Mouse (Mus musculus) CH12.LX (cell line): ENCODE measurements around the gene Slc39a8. TPM values are rescaled to one million over a fixed set of nuclear protein-coding genes. Genes with fewer than 3 reads are reported as not detected.
A peak's percentile ranks its signal among the peaks of the same experiment; 100 is the strongest.

Experiments
- DNase-seq: peaks from one replicate; pipeline ENCODE4 v3.0.0-alpha.2; 2013; ENCODE audit errors: extremely low read depth
- H3K27ac ChIP-seq: 2 replicates; pipeline ENCODE4 v1.5.1; 2012; ENCODE audit warnings: low read depth, mild to moderate bottlenecking, control low read depth, moderate library complexity; ENCODE audit not compliant: insufficient read depth
- H3K27me3 ChIP-seq: replicated peaks from 2 replicates; pipeline ENCODE3; 2012; ENCODE audit warnings: inconsistent platforms
- H3K36me3 ChIP-seq, 2 experiments: replicated peaks in 1 of 2; 2 replicates each; pipeline versions ENCODE3 to v1.6.1; 2012; ENCODE audit warnings: inconsistent platforms in 1 of 2, low read length in 1 of 2, mild to moderate bottlenecking in 1 of 2, mixed read lengths in 1 of 2, moderate library complexity in 1 of 2; ENCODE audit not compliant: control insufficient read depth in 1 of 2, insufficient read depth in 1 of 2
- H3K4me1 ChIP-seq, 2 experiments: 2 replicates each; pipeline ENCODE4 v1.6.1; 2012; ENCODE audit warnings: inconsistent platforms in 1 of 2, moderate library complexity in 1 of 2; ENCODE audit not compliant: insufficient read depth in 2 of 2, control insufficient read depth in 1 of 2
- H3K4me2 ChIP-seq: 2 replicates; pipeline ENCODE4 v1.6.1; 2012; ENCODE audit warnings: low read depth, mild to moderate bottlenecking, control low read depth; ENCODE audit not compliant: poor library complexity, insufficient read depth, severe bottlenecking
- H3K4me3 ChIP-seq, 3 experiments: fragments of 150-350 bp in 1 of 3; sonication (generic) in 1 of 3; replicated peaks in 1 of 3; 2 replicates each; pipeline versions ENCODE3 to v1.5.1; 2011 to 2012; ENCODE audit warnings: low read depth in 2 of 3, low read length in 2 of 3, mild to moderate bottlenecking in 2 of 3, moderate library complexity in 2 of 3, control low read depth in 1 of 3, improper control_type of control experiment in 1 of 3, inconsistent platforms in 1 of 3, mixed read lengths in 1 of 3; ENCODE audit not compliant: poor library complexity in 1 of 3
- H3K79me2 ChIP-seq: replicated peaks from 2 replicates; pipeline ENCODE4 v1.6.1; 2012; ENCODE audit warnings: mild to moderate bottlenecking, moderate library complexity; ENCODE audit not compliant: control insufficient read depth, poor library complexity, insufficient read depth, severe bottlenecking; ENCODE audit errors: extremely low read depth
- H3K9ac ChIP-seq: 2 replicates; pipeline ENCODE4 v1.6.1; 2012; ENCODE audit warnings: low read depth, mild to moderate bottlenecking, control low read depth, moderate library complexity; ENCODE audit not compliant: insufficient read depth
- H3K9me3 ChIP-seq: replicated peaks from 2 replicates; pipeline ENCODE3; 2012; ENCODE audit warnings: low read length, inconsistent platforms, mixed read lengths
- BHLHE40 ChIP-seq: IDR thresholded peaks from 2 replicates; pipeline ENCODE4 v1.6.1; 2011; ENCODE audit warnings: mild to moderate bottlenecking, low read depth, low read length, improper control_type of control experiment
- CHD2 ChIP-seq: IDR thresholded peaks from 2 replicates; pipeline ENCODE4 v1.6.1; 2011; ENCODE audit warnings: low read length, improper control_type of control experiment
- CTCF ChIP-seq, 2 experiments: IDR thresholded peaks in 1 of 2; conservative IDR thresholded peaks in 1 of 2; 2 replicates each; pipeline ENCODE4 v1.5.1; 2011 to 2012; ENCODE audit warnings: low read depth in 2 of 2, low read length in 2 of 2, improper control_type of control experiment in 1 of 2, inconsistent platforms in 1 of 2, mild to moderate bottlenecking in 1 of 2, moderate library complexity in 1 of 2
- ETS1 ChIP-seq: conservative IDR thresholded peaks from 2 replicates; pipeline ENCODE4 v1.6.1; 2012; ENCODE audit warnings: low read depth, mild to moderate bottlenecking, inconsistent platforms, low read length, improper control_type of control experiment, moderate library complexity
- JUND ChIP-seq: conservative IDR thresholded peaks from 2 replicates; pipeline ENCODE4 v1.6.1; 2011; ENCODE audit warnings: low read depth, low read length, improper control_type of control experiment
- MAFK ChIP-seq: IDR thresholded peaks from 2 replicates; pipeline ENCODE4 v1.6.1; 2011; ENCODE audit warnings: low read length, improper control_type of control experiment; ENCODE audit not compliant: insufficient replicate concordance
- MXI1 ChIP-seq: IDR thresholded peaks from 2 replicates; pipeline ENCODE4 v1.6.1; 2011; ENCODE audit warnings: mild to moderate bottlenecking, low read depth, low read length, improper control_type of control experiment
- MYC ChIP-seq: IDR thresholded peaks from 2 replicates; pipeline ENCODE4 v1.6.1; 2011; ENCODE audit warnings: low read depth, mild to moderate bottlenecking, improper control_type of control experiment, low read length
- NELFE ChIP-seq: IDR thresholded peaks from 2 replicates; pipeline ENCODE4 v1.6.1; 2011; ENCODE audit warnings: low read depth, low read length, improper control_type of control experiment
- NRF1 ChIP-seq: IDR thresholded peaks from 2 replicates; pipeline ENCODE4 v1.6.1; 2014; ENCODE audit warnings: low read depth, mild to moderate bottlenecking, inconsistent platforms, low read length, improper control_type of control experiment, moderate library complexity
- POLR2AphosphoS2 ChIP-seq: IDR thresholded peaks from 2 replicates; pipeline ENCODE4 v1.6.1; 2011; ENCODE audit warnings: low read depth, low read length, improper control_type of control experiment
- RAD21 ChIP-seq: IDR thresholded peaks from 2 replicates; pipeline ENCODE4 v1.6.1; 2011; ENCODE audit warnings: low read depth, mild to moderate bottlenecking, low read length, improper control_type of control experiment, moderate library complexity
- SIN3A ChIP-seq: IDR thresholded peaks from 2 replicates; pipeline ENCODE4 v1.6.1; 2012; ENCODE audit warnings: low read length, improper control_type of control experiment, inconsistent platforms
- SMC3 ChIP-seq: IDR thresholded peaks from 2 replicates; pipeline ENCODE4 v1.6.1; 2011; ENCODE audit warnings: low read depth, low read length, improper control_type of control experiment
- TBP ChIP-seq: conservative IDR thresholded peaks from 2 replicates; pipeline ENCODE4 v1.6.1; 2011; ENCODE audit warnings: low read depth, low read length, improper control_type of control experiment
- UBTF ChIP-seq: IDR thresholded peaks from 2 replicates; pipeline ENCODE4 v1.6.1; 2012; ENCODE audit warnings: low read depth, mild to moderate bottlenecking, inconsistent platforms, low read length, improper control_type of control experiment, moderate library complexity
- USF1 ChIP-seq: IDR thresholded peaks from 2 replicates; pipeline ENCODE4 v1.6.1; 2014; ENCODE audit warnings: low read depth, mild to moderate bottlenecking, inconsistent platforms, low read length, improper control_type of control experiment
- USF2 ChIP-seq: conservative IDR thresholded peaks from 2 replicates; pipeline ENCODE4 v1.6.1; 2011; ENCODE audit warnings: low read depth, low read length, improper control_type of control experiment
- ZKSCAN1 ChIP-seq: IDR thresholded peaks from 2 replicates; pipeline ENCODE4 v1.6.1; 2012; ENCODE audit warnings: low read depth, inconsistent platforms, low read length, improper control_type of control experiment, borderline replicate concordance
- ZMIZ1 ChIP-seq: IDR thresholded peaks from 2 replicates; pipeline ENCODE4 v1.6.1; 2012; ENCODE audit warnings: low read depth, mild to moderate bottlenecking, inconsistent platforms, low read length, improper control_type of control experiment
- ZNF384 ChIP-seq: IDR thresholded peaks from 2 replicates; pipeline ENCODE4 v1.6.1; 2012; ENCODE audit warnings: low read depth, low read length, improper control_type of control experiment, inconsistent platforms
- dilution Hi-C: fragments of 300-500 bp; cut with MboI; formaldehyde crosslinking; loops from 2 replicates; pipeline ENCODE4 v1.14.3; 2020; ENCODE audit warnings: low sequenced_read_pairs; ENCODE audit not compliant: extremely low pct_unique_long_range_greater_than_20kb, extremely low pct_ligation_motif_present
- in situ Hi-C: fragments of 300-500 bp; cut with MboI; formaldehyde crosslinking; loops from 3 replicates; pipeline ENCODE4 v1.14.3; 2019; ENCODE audit warnings: low sequenced_read_pairs, low pct_ligation_motif_present, low pct_unique_long_range_greater_than_20kb, mixed read lengths
- polyA plus RNA-seq: library from polyadenylated mRNA; unstranded; fragments of >175 nt; gene quantifications from 2 replicates; pipeline ENCODE4 v1.2.1, GENCODE M21; 2012; ENCODE audit warnings: low read depth; ENCODE audit not compliant: insufficient read length
- total RNA-seq, 2 experiments: library from RNA; depleted of rRNA; stranded (reverse); fragments of 300-350 nt in 1 of 2; fragments of >200 nt in 1 of 2; gene quantifications; 2 replicates each; pipeline ENCODE4 v1.2.3; 2012 to 2014

Gene Slc39a8
- total and polyA plus RNA-seq, 3 experiments, result 0.30 to 1.2 (median 0.64) TPM

- in situ Hi-C loops, result no loop called here
- Histone ChIP-seq H3K27me3 (no peaks in the 10 kb centered on the region), H3K4me3 (no peak overlapping the region), H3K4me2 (no peak overlapping the region), H3K79me2 (no peaks in the 10 kb centered on the region), H3K36me3 (no peaks in the 10 kb centered on the region), H3K9me3 (no peaks in the 10 kb centered on the region), H3K27ac (no peak overlapping the region), H3K4me1 (peaks cover 0 to 4% of the 10 kb centered on the region in 2 experiments; a peak in 1 of 4 replicates), H3K9ac (no peak overlapping the region)
- TF ChIP-seq ZMIZ1 (no peak), NELFE (no peak), JUND (no peak), SIN3A (no peak), MXI1 (no peak), MAFK (no peak), RAD21 (no peak), ETS1 (no peak), POLR2AphosphoS2 (no peak), NRF1 (no peak), TBP (no peak), BHLHE40 (no peak), MYC (no peak), USF1 (no peak), UBTF (no peak), USF2 (no peak), ZKSCAN1 (no peak), ZNF384 (no peak)
- DNase-seq, result no peak
- dilution Hi-C loops, result no loop called here
Observed at GRCm38 (mm10) chr3:135919305-135919704, 94.2 kb downstream of the Slc39a8 start.

GRCm38 (mm10) chr3:135926729-135927128, 101.7 kb downstream of the Slc39a8 start:
- peak; percentile 43 for DNase-seq
- TF ChIP-seq RAD21 (peak; percentile 33), CHD2 (no peak), CTCF (conservative IDR thresholded peaks at IDR 0.05 in 1 of 2, IDR thresholded peaks at IDR 0.05 in 1 of 2; ENCODE audit: low read depth in 2 of 2, low read length in 2 of 2) (peak in 1 of 2 experiments; percentile 65; a peak in 3 of 4 replicates), SMC3 (peak; percentile 59)
- dilution Hi-C loops, result no loop called here

More at GRCm38 (mm10) chr3:135926729-135927128, 101.7 kb downstream of the Slc39a8 start:
- H3K27ac ChIP-seq, result no peak overlapping the region
- H3K9ac ChIP-seq, result no peak overlapping the region
- H3K4me1 ChIP-seq, result no peaks in the 10 kb centered on the region
- in situ Hi-C loops, result no loop called here
- no peak overlapping the region for H3K4me3 ChIP-seq
- no peaks in the 10 kb centered on the region for H3K9me3 ChIP-seq
- H3K79me2 ChIP-seq, result no peaks in the 10 kb centered on the region
- no peaks in the 10 kb centered on the region for H3K36me3 ChIP-seq
- no peak overlapping the region for H3K4me2 ChIP-seq
- H3K27me3 ChIP-seq, result no peaks in the 10 kb centered on the region
